ENCODE assay signal across 16 mouse cellular contexts in the genomic region with DNA sequence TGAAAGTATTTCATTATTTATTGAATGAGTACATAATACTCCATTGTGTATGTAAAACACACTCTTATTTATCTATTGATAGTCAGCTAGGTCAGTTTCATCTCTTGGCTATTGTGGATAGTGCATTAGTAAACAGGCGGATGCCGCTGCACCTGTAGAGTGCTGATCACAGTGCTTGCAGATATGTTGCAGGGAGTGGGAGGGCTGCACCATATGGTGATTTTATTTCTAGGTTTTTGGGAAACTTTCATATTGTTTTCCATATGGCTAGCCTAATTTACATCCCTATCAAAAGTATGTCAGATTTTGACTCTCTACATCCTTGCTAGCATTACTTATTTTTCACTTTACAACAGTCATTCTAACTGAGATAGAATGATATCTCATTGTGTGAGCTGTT.
"Had no signal": no experiment of that assay in that cellular context is flagged by ENCODE, and none has a peak within 500 bp of the region (broad histone marks: within the 10 kb centered on the region; RNA-seq: fewer than 3 reads in every experiment).

No protein-coding gene starts in this region.

- H3K4me2 ChIP-seq: lung, embryonic 14.5 days; midbrain, embryonic 13.5 days; midbrain, embryonic 15.5 days; neural tube, embryonic 13.5 days; neural tube, embryonic 15.5 days had no signal

- ATAC-seq: midbrain, embryonic 13.5 days; midbrain, embryonic 15.5 days had no signal

- H3K36me3 ChIP-seq: midbrain, embryonic 10.5 days; midbrain, embryonic 13.5 days; midbrain, embryonic 15.5 days; neural tube, embryonic 13.5 days; neural tube, embryonic 15.5 days had no signal

- H3K9me3 ChIP-seq: midbrain, embryonic 10.5 days; midbrain, embryonic 13.5 days; midbrain, embryonic 15.5 days; neural tube, embryonic 13.5 days; neural tube, embryonic 15.5 days had no signal

- H3K9ac ChIP-seq: liver, embryonic 14.5 days; lung, embryonic 14.5 days; midbrain, embryonic 13.5 days; midbrain, embryonic 15.5 days; neural tube, embryonic 13.5 days; neural tube, embryonic 15.5 days had no signal

- DNase-seq: lung, adult 18-20 months; lung, embryonic 14.5 days; lung, postnatal 10 days; lung, postnatal 4 days; retina, postnatal 1 day; spleen, adult 18-20 months; thymus, adult 18-20 months; thymus, postnatal 25 days; thymus, postnatal 4 days had no signal

- H3K4me1 ChIP-seq: midbrain, embryonic 13.5 days; midbrain, embryonic 15.5 days; neural tube, embryonic 13.5 days; neural tube, embryonic 15.5 days had no signal

- H3K4me3 ChIP-seq: midbrain, embryonic 10.5 days; midbrain, embryonic 13.5 days; midbrain, embryonic 15.5 days; myocyte; neural tube, embryonic 13.5 days; neural tube, embryonic 15.5 days had no signal

- H3K27me3 ChIP-seq: midbrain, embryonic 13.5 days; midbrain, embryonic 15.5 days; neural tube, embryonic 13.5 days; neural tube, embryonic 15.5 days had no signal

- H3K27ac ChIP-seq: liver, embryonic 14.5 days; midbrain, embryonic 10.5 days; midbrain, embryonic 13.5 days; midbrain, embryonic 15.5 days; neural tube, embryonic 13.5 days; neural tube, embryonic 15.5 days had no signal
